Mouse (Mus musculus): Measurements from ENCODE around the gene Fam234b.

- TF ChIP-seq ZC3H11A (IDR thresholded peaks at IDR 0.05; ENCODE audit: borderline replicate concordance, low read depth, low read length) (no peak), MAFK (IDR thresholded peaks at IDR 0.05; ENCODE audit: insufficient read depth, low read depth, low read length) (no peak), ZNF384 (IDR thresholded peaks at IDR 0.05; ENCODE audit: low read depth, low read length) (no peak), CHD2 (IDR thresholded peaks at IDR 0.05; ENCODE audit: low read depth, low read length) (no peak)
Observed at GRCm38 (mm10) chr6:135204869-135205268, 7.1 kb downstream of the Fam234b start.
